Mouse (Mus musculus): ENCODE measurements around the gene Mars.

DNA sequence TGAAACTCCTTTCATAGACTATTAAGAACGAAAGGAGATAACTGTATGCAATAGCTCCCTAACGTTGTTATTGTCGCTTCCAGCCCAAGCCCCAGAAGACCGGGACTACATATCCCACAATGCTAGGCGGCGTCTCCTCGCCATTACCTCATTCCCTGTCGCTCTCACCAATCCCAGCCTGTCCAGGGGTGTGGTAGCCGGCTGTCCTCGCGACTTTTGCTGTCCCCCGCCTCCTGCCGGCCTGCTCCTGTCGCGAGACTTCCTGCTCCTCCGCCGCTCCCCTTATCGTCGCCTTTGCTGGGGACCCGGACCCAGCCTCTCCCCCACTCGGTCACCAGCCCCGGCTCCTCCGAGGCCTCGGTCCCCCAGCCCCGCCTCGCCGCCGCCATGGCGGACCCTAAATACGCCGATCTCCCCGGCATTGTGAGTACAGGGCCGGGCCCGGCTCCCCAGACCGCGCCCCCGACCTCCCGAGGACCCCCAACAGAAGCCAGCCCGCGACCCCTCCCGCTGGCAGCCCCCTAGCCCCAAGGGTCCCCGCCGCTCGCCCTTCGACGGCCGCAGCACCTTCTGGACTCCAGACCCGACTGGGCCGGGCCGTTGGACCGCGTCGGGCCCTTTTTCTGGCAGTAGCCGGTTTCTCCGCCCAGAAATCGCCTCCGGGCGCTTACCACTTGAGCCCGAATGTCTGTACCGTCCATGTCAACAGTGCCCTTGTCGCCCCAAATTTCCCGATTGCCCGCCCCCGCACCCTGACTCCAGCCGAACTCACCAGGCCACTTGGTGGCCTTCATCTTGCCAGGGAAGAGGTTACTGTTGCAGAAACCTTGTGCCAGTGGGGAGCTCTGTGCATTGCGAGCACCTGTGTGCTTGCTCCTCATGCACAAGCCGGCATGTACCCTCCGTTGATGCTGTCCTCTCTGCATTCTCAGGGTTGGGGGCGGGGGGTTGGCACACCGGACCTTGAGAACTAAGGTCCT is 45.2 kb downstream of the Mars start, which contains the start of gene Dctn2:
- peak; percentile 48 for TF ChIP-seq POLR2A (IDR thresholded peaks at IDR 0.05; ENCODE audit: low read depth, low read length)
- TF ChIP-seq CTCF (IDR thresholded peaks at IDR 0.05; ENCODE audit: extremely low read depth, insufficient read length, insufficient replicate concordance, low read depth, low read length): no peak

All from small intestine, adult 2 months (tissue).